In genomic region chr11:75922741-75923140, GRCm38 (mm10) we compare ENCODE assay signal across 19 mouse cellular contexts. TPM values are rescaled to one million over a fixed set of nuclear protein-coding genes. Genes with fewer than 3 reads are reported as not detected.
DNase-seq lines count a peak whose midpoint lies in the region; ATAC-seq and TF ChIP-seq lines count a peak whose summit lies in the region.
"Had no signal": no experiment of that assay in that cellular context is flagged by ENCODE, and none has a peak within 500 bp of the region (broad histone marks: within the 10 kb centered on the region; RNA-seq: fewer than 3 reads in every experiment).

No protein-coding gene starts in this region.

- no peaks in the 10 kb centered on the region for H3K9me3 ChIP-seq in heart, embryonic 13.5 days
- no peaks in the 10 kb centered on the region for H3K9me3 ChIP-seq in stomach, embryonic 16.5 days (replicated peaks; ENCODE audit: control insufficient read depth, low read length)
- no peaks in the 10 kb centered on the region for H3K9me3 ChIP-seq in stomach, postnatal 0 days (ENCODE audit: control insufficient read depth, low read length)
- H3K9me3 ChIP-seq in kidney, embryonic 16.5 days (ENCODE audit: low read length): no peaks in the 10 kb centered on the region
- H3K9me3 ChIP-seq: hindbrain, embryonic 15.5 days; limb, embryonic 13.5 days; liver, embryonic 13.5 days had no signal

- no peaks in the 10 kb centered on the region for H3K36me3 ChIP-seq in heart, embryonic 13.5 days
- H3K36me3 ChIP-seq in stomach, embryonic 16.5 days (ENCODE audit: control insufficient read depth, insufficient read depth, low read length): no peaks in the 10 kb centered on the region
- no peaks in the 10 kb centered on the region for H3K36me3 ChIP-seq in stomach, postnatal 0 days (ENCODE audit: control insufficient read depth, insufficient read depth, low read length)
- no peaks in the 10 kb centered on the region for H3K36me3 ChIP-seq in kidney, embryonic 16.5 days (ENCODE audit: insufficient read depth, low read length)
- H3K36me3 ChIP-seq: hindbrain, embryonic 15.5 days; limb, embryonic 13.5 days; liver, embryonic 13.5 days had no signal

- TF ChIP-seq CTCF in stomach, postnatal 0 days (IDR thresholded peaks at IDR 0.05; ENCODE audit: low read depth): no peak

- H3K27ac ChIP-seq in heart, embryonic 13.5 days (replicated peaks): no peak overlapping the region
- no peak overlapping the region for H3K27ac ChIP-seq in stomach, embryonic 16.5 days (ENCODE audit: low read length)
- no peak overlapping the region for H3K27ac ChIP-seq in stomach, postnatal 0 days (replicated peaks)
- no peak overlapping the region for H3K27ac ChIP-seq in kidney, embryonic 16.5 days (ENCODE audit: low read length)
- H3K27ac ChIP-seq: hindbrain, embryonic 15.5 days; limb, embryonic 13.5 days; liver, embryonic 13.5 days had no signal

- TF ChIP-seq EP300 in stomach, postnatal 0 days (optimal IDR thresholded peaks at IDR 0.05): no peak

- 81% methylated on average over 4 of the region's 4 CpGs for WGBS in heart, embryonic 13.5 days
- WGBS in stomach, embryonic 16.5 days: 82% methylated on average over 4 of the region's 4 CpGs
- 81% methylated on average over 4 of the region's 4 CpGs for WGBS in stomach, postnatal 0 days
- WGBS in kidney, embryonic 16.5 days: 84% methylated on average over 4 of the region's 4 CpGs

- no peaks in the 10 kb centered on the region for H3K27me3 ChIP-seq in heart, embryonic 13.5 days (replicated peaks)
- no peaks in the 10 kb centered on the region for H3K27me3 ChIP-seq in stomach, embryonic 16.5 days (ENCODE audit: control insufficient read depth, insufficient read depth, low read length)
- no peaks in the 10 kb centered on the region for H3K27me3 ChIP-seq in stomach, postnatal 0 days (ENCODE audit: control insufficient read depth, insufficient read depth, low read length)
- H3K27me3 ChIP-seq in kidney, embryonic 16.5 days (ENCODE audit: insufficient read depth, low read length): no peaks in the 10 kb centered on the region
- H3K27me3 ChIP-seq: hindbrain, embryonic 15.5 days; limb, embryonic 13.5 days; liver, embryonic 13.5 days had no signal

- no peak overlapping the region for H3K4me3 ChIP-seq in heart, embryonic 13.5 days
- no peak overlapping the region for H3K4me3 ChIP-seq in stomach, embryonic 16.5 days (replicated peaks; ENCODE audit: low read length)
- H3K4me3 ChIP-seq in stomach, postnatal 0 days (ENCODE audit: low read depth, low read length): no peak overlapping the region
- no peak overlapping the region for H3K4me3 ChIP-seq in kidney, embryonic 16.5 days (ENCODE audit: low read length)
- H3K4me3 ChIP-seq: hindbrain, embryonic 15.5 days; limb, embryonic 13.5 days; liver, embryonic 13.5 days had no signal

- H3K9ac ChIP-seq in heart, embryonic 13.5 days: 0 out of 2 replicates have a peak overlapping the region, but pooled peaks have one; percentile 21
- H3K9ac ChIP-seq in stomach, embryonic 16.5 days (ENCODE audit: low read length): peak overlapping the region; percentile 34; the same call in 1 of the 2 replicates
- H3K9ac ChIP-seq in stomach, postnatal 0 days (ENCODE audit: low read length): no peak overlapping the region
- H3K9ac ChIP-seq in kidney, embryonic 16.5 days (replicated peaks; ENCODE audit: low read length): no peak overlapping the region
- H3K9ac ChIP-seq: hindbrain, embryonic 15.5 days; limb, embryonic 13.5 days; liver, embryonic 13.5 days; lung, embryonic 14.5 days had no signal

- DNase-seq in heart, adult 9 months (ENCODE audit: low spot score in 2 of 2): no peak
- DNase-seq in stomach, postnatal 0 days (ENCODE audit: low spot score): no peak
- no peak for DNase-seq in spleen, postnatal 4 days (ENCODE audit: low spot score in 2 of 2)
- DNase-seq in retina, postnatal 1 day: no peak
- DNase-seq: adrenal gland, postnatal 25 days; cerebellum, adult 11-12 months; cerebellum, postnatal 25 days; heart, postnatal 14 days; liver, embryonic 13.5 days; lung, embryonic 14.5 days; lung, postnatal 36 days; thymus, postnatal 36 days had no signal

- H3K4me2 ChIP-seq in heart, embryonic 13.5 days: no peak overlapping the region
- H3K4me2 ChIP-seq in stomach, embryonic 16.5 days (ENCODE audit: low read depth, low read length): no peak overlapping the region
- no peak overlapping the region for H3K4me2 ChIP-seq in stomach, postnatal 0 days (replicated peaks; ENCODE audit: low read depth)
- no peak overlapping the region for H3K4me2 ChIP-seq in kidney, embryonic 16.5 days (replicated peaks; ENCODE audit: low read depth, low read length)
- H3K4me2 ChIP-seq: heart, embryonic 11.5 days; hindbrain, embryonic 15.5 days; limb, embryonic 13.5 days; liver, embryonic 13.5 days; lung, embryonic 14.5 days had no signal

- no peak for ATAC-seq in heart, embryonic 13.5 days (ENCODE audit: extremely low read depth, insufficient number of reproducible peaks, low FRiP score, low TSS enrichment)
- no peak for ATAC-seq in stomach, embryonic 16.5 days (ENCODE audit: insufficient read depth, low FRiP score)
- no peak for ATAC-seq in stomach, postnatal 0 days (ENCODE audit: low FRiP score, low TSS enrichment)
- peak; percentile 30; the same call in 1 of the 2 replicates for ATAC-seq in kidney, embryonic 16.5 days (ENCODE audit: low FRiP score, low TSS enrichment)
- ATAC-seq: forebrain, embryonic 14.5 days had no signal

- H3K4me1 ChIP-seq in heart, embryonic 13.5 days: peaks cover 51% of the 10 kb centered on the region
- peaks cover 23% of the 10 kb centered on the region for H3K4me1 ChIP-seq in stomach, embryonic 16.5 days (ENCODE audit: control insufficient read depth, insufficient read depth, low read length)
- H3K4me1 ChIP-seq in stomach, postnatal 0 days (replicated peaks; ENCODE audit: control insufficient read depth, insufficient read depth): no peaks in the 10 kb centered on the region
- peaks cover 28% of the 10 kb centered on the region for H3K4me1 ChIP-seq in kidney, embryonic 16.5 days (ENCODE audit: insufficient read depth, low read length)

RNA-seq across cellular contexts. Expression of gene Rph3al, which starts 15.5 kb away (rescaled TPM):
- polyA plus RNA-seq in heart, embryonic 13.5 days (2015; fragmentation: Nextera tagmentation; extraction: Ambion mirVana): 5.3 and 5.4 TPM in 2 replicates
- polyA plus RNA-seq in stomach, embryonic 16.5 days (2015; fragmentation: Nextera tagmentation; extraction: Ambion mirVana): 10.5 and 10.9 TPM in 2 replicates
- polyA plus RNA-seq in stomach, postnatal 0 days (2015; fragmentation: Nextera tagmentation; extraction: Ambion mirVana): 11.2 and 11.7 TPM in 2 replicates
- polyA plus RNA-seq in kidney, embryonic 16.5 days (2015; fragmentation: Nextera tagmentation; extraction: Ambion mirVana): 17.5 and 18.0 TPM in 2 replicates

Comparison
In these comparisons a context has a peak if more than half of its experiments do, and no peak if none do; other contexts are left out.
1. H3K9ac ChIP-seq: peak in heart, embryonic 13.5 days (single experiment) and stomach, embryonic 16.5 days (single experiment); none in stomach, postnatal 0 days (single experiment) and kidney, embryonic 16.5 days (single experiment).